Mouse (Mus musculus) midbrain, embryonic 12.5 days (tissue): ENCODE measurements around the gene Pdss2. TPM values are rescaled to one million over a fixed set of nuclear protein-coding genes. Genes with fewer than 3 reads are reported as not detected.
A peak's percentile ranks its signal among the peaks of the same experiment; 100 is the strongest.

ENCODE experiments used
- ATAC-seq: fragments of 200-750 bp; cut with Nextera tagmentation; 2 replicates; pipeline ENCODE4 v1.8.0; 2017; ENCODE audit warnings: low read depth, moderate TSS enrichment, moderate library complexity; ENCODE audit not compliant: low FRiP score
- H3K27ac ChIP-seq: fragments of 300-500 bp; sonication (generic); replicated peaks from 2 replicates; pipeline ENCODE4 v1.5.1; 2016; ENCODE audit warnings: mild to moderate bottlenecking
- H3K27me3 ChIP-seq: fragments of 300-500 bp; sonication (generic); 2 replicates; pipeline ENCODE4 v1.6.1; 2016; ENCODE audit warnings: mild to moderate bottlenecking
- H3K36me3 ChIP-seq: fragments of 300-500 bp; sonication (generic); 2 replicates; pipeline ENCODE4 v1.6.1; 2016
- H3K4me1 ChIP-seq: fragments of 300-500 bp; sonication (generic); 2 replicates; pipeline ENCODE4 v1.6.1; 2016
- H3K4me2 ChIP-seq: fragments of 300-500 bp; sonication (generic); replicated peaks from 2 replicates; pipeline ENCODE4 v1.6.1; 2016; ENCODE audit warnings: mild to moderate bottlenecking, moderate library complexity
- H3K4me3 ChIP-seq: fragments of 300-500 bp; sonication (generic); 2 replicates; pipeline ENCODE4 v1.5.1; 2016; ENCODE audit warnings: mild to moderate bottlenecking
- H3K9ac ChIP-seq: fragments of 300-500 bp; sonication (generic); replicated peaks from 2 replicates; pipeline ENCODE4 v1.6.1; 2016; ENCODE audit warnings: mild to moderate bottlenecking, moderate library complexity
- H3K9me3 ChIP-seq: fragments of 300-500 bp; sonication (generic); 2 replicates; pipeline ENCODE4 v1.6.1; 2016; ENCODE audit warnings: mild to moderate bottlenecking
- WGBS: fragments of 180-500 bp; shearing (Covaris S2); methylation state at CpG from one replicate; pipeline ENCODE4 v1.1.7; 2016; 5-methylcytosine and 5-hydroxymethylcytosine counted together
- polyA plus RNA-seq: library from polyadenylated mRNA; unstranded; fragments of >200 nt; fragmentation: Nextera tagmentation; extraction: Ambion mirVana; gene quantifications from 2 replicates; pipeline ENCODE4 v1.2.1, GENCODE M21; 2016

Gene Pdss2
- polyA plus RNA-seq, 1 experiment from 2014 or later = 17.3 TPM

DNA sequence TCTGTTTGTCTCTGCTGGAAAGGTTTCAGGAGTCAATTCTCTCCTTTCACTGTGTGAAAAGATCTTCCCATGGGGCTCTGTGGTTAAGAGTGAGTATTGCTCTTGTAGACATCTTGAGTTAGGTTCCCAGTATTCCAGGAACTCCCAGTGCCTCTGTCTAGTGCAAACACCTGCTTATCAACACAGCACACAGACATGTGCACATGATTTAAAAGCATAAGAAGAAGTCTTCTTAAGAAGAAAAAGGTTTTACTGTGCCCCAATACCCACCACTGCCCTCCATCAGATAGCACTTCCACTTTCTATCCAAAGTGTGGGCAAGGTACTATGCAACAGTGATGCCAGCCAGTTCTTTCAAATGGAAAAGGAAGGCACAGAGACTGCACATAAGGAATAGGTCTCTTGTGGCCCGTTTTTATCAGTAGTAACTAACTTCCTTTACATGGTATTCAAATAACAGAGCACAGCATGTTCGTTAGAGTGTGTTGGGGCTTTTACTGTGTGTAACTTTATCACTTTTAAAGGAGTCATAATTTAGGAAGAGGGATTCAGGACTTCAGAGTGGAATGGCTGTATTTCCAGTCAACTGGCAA is 69.4 kb downstream of the Pdss2 start:
- ATAC-seq = no peak
- WGBS = 83% methylated on average over 2 of the region's 2 CpGs

DNA sequence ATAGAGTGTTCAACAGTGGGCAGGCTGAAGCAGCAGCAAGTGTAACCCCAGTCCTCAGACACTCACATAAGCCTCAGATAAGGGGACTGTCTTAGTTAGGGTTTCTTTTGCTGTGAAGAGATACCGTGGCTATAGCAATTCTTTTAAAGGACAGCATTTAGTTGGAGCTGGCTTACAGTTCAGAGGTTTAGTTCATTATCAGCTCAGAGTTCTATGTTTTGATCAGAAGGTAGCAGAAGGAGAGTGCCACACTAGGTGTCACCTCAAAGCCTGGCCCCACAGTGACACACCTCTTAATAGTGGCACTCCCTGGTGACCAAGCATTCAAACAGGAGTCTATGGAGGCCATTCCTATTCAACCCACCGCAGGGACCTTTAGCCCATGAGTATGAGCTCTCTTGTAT is 70.0 kb downstream of the Pdss2 start:
- 83% methylated on average over 2 of the region's 2 CpGs for WGBS
- H3K4me2 ChIP-seq = no peak overlapping the region
- H3K4me1 ChIP-seq = no peaks in the 10 kb centered on the region
- no peak overlapping the region for H3K27ac ChIP-seq
- no peaks in the 10 kb centered on the region for H3K9me3 ChIP-seq
- no peak overlapping the region for H3K9ac ChIP-seq
- no peak for ATAC-seq
- no peaks in the 10 kb centered on the region for H3K27me3 ChIP-seq
- H3K4me3 ChIP-seq = no peak overlapping the region
- H3K36me3 ChIP-seq = no peaks in the 10 kb centered on the region

More for the DNA sequence above, 69.4 kb downstream of the Pdss2 start:
- Histone ChIP-seq H3K4me3 (no peak overlapping the region), H3K4me1 (no peaks in the 10 kb centered on the region), H3K9me3 (no peaks in the 10 kb centered on the region), H3K27me3 (no peaks in the 10 kb centered on the region), H3K36me3 (no peaks in the 10 kb centered on the region), H3K9ac (no peak overlapping the region), H3K4me2 (no peak overlapping the region), H3K27ac (no peak overlapping the region)

DNA sequence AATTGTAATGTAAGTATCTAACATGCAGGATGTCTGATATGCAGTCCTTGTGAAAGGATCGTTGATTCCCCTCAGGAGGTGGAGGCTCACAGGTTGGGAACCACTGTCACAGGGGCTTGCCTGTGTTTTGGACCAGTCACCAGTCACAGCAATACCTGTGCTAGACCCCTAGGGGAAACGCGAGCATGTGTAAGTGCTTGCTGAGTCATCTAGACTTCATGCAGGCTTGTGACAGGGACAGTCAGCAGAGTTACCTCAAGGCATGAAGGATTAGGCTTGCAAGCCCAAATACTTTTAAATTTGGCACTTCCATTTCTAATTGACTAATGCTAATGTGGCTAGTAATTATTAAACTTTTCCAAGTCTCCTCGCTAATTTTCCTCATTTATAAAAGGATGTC is 71.2 kb downstream of the Pdss2 start:
- H3K27ac ChIP-seq = no peak overlapping the region
- no peaks in the 10 kb centered on the region for H3K36me3 ChIP-seq
- no peak overlapping the region for H3K4me2 ChIP-seq
- no peaks in the 10 kb centered on the region for H3K27me3 ChIP-seq
- no peak overlapping the region for H3K4me3 ChIP-seq
- H3K4me1 ChIP-seq = no peaks in the 10 kb centered on the region
- no peak overlapping the region for H3K9ac ChIP-seq
- H3K9me3 ChIP-seq = no peaks in the 10 kb centered on the region
- 79% methylated on average over 4 of the region's 4 CpGs for WGBS
- ATAC-seq = no peak

DNA sequence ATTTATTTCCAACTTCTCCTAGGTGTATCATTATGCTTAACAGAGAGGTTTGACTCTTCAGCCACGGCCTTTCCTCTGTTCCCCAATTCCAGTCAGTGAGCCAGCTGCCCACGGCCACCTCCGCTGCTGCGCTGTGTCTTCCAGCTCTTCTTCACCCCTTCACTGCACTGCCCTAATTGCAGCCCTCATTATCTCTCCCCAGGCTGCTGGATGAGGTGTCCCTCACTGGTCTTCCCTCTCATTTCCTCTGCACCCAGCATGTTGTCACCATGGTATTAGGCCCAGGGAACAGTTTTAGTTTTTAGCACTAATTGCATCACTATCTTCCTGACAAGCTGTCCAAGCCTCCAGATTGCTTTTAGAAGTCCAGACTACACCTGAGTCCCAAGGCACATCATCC is 73.0 kb downstream of the Pdss2 start:
- no peaks in the 10 kb centered on the region for H3K9me3 ChIP-seq
- peak; percentile 41; the same call in 1 of the 2 replicates for ATAC-seq
- H3K27ac ChIP-seq = no peak overlapping the region
- no peak overlapping the region for H3K4me3 ChIP-seq
- H3K27me3 ChIP-seq = no peaks in the 10 kb centered on the region
- no peaks in the 10 kb centered on the region for H3K4me1 ChIP-seq
- no peak overlapping the region for H3K9ac ChIP-seq
- no peaks in the 10 kb centered on the region for H3K36me3 ChIP-seq
- WGBS = 77% methylated on average over 4 of the region's 4 CpGs
- H3K4me2 ChIP-seq = no peak overlapping the region

DNA sequence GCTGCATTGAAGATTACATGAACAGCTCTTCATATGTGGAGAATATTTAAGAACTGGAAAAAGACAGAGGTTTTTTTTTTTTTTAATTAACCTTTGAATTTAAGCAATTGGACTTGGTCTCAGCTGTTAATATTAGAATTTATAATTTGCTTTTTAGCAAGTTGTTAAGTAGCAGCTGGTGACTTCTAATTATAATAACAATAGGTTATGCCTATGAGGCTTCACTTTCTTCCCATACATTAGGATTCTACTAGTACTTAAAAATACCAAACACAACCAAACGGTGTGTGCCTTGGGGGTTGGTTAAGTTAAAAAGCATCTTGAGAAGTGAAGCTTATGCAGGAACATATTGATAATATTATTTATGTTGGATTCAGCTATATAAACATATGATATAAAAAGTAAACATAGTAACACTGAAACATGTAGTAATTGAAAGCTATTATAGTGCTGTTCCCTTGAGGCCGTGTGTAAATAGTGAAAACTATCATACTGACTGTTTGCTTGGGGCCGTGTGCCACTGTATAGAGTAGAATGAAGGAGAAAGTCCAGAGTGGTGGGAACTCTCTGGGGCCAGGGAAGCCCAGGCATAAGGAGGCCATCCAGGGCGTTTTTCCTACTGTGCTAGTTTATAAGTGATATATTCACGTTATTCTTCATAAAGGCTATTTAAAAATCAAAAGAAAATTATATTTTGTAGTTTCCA is 87.0 kb downstream of the Pdss2 start:
- no peak overlapping the region for H3K4me3 ChIP-seq
- no peaks in the 10 kb centered on the region for H3K27me3 ChIP-seq
- H3K36me3 ChIP-seq = no peaks in the 10 kb centered on the region
- H3K9me3 ChIP-seq = no peaks in the 10 kb centered on the region
- peak; percentile 54; the same call in 1 of the 2 replicates for ATAC-seq
- H3K9ac ChIP-seq = no peak overlapping the region
- H3K4me1 ChIP-seq = peaks cover 23% of the 10 kb centered on the region; the same call in 1 of the 2 replicates
- no peak overlapping the region for H3K4me2 ChIP-seq
- H3K27ac ChIP-seq = 0 out of 2 replicates have a peak overlapping the region, but pooled peaks have one; percentile 30
- WGBS = 81% methylated on average over 5 of the region's 5 CpGs

DNA sequence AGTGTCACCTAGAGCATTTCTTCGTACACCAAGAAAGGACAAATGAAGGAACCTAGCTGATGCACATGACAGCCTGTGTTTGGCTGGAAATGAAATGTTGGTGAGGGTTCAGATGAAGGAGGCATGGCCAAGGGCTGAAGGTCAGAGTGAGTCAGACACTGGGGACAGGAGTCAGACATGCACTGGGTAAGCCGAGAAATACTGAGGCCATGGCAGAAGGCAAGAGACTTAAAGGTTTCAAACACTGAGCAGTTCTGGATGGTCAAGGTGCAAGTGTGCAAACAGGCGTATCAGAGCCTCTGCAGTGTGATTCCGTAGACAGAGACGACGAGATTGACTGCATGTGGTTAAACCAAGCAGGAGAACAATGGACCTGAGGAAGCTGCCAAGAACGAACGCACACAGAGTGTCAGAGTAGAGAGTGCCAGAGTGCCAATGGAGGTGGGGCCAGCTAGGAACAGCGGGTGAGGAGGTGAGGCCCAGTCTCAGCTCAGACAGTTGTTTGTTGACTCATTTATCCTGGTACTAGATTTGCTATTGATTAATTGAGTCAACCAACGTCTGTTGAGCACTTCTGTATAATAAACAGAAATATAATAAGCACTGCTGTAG is 89.6 kb downstream of the Pdss2 start:
- Histone ChIP-seq H3K4me1 (peaks cover 23% of the 10 kb centered on the region; the same call in 1 of the 2 replicates), H3K4me3 (no peak overlapping the region), H3K27ac (no peak overlapping the region), H3K4me2 (no peak overlapping the region), H3K36me3 (no peaks in the 10 kb centered on the region), H3K9ac (no peak overlapping the region), H3K27me3 (no peaks in the 10 kb centered on the region), H3K9me3 (no peaks in the 10 kb centered on the region)
- 64% methylated on average over 10 of the region's 10 CpGs for WGBS
- ATAC-seq = no peak

DNA sequence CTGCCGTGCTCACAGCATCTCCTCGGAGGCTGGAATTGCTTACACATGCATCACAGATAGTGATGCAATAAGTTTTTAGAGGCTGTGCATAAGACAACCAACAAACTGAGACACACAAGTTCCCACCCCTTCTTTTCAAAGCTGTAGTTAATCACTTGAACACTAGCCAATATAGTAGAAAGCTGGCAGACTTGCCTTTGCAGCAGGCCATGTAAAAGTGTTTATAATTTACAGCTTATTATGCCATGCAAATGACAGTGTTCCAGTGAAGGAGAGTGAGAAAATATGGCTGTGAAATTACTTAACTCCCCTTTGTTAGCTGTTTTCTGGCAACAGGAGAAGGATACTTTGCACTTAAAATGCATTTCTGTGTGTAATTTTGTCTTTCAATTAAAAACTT is 90.9 kb downstream of the Pdss2 start:
- WGBS = 77% methylated on average over 2 of the region's 2 CpGs
- no peak for ATAC-seq

DNA sequence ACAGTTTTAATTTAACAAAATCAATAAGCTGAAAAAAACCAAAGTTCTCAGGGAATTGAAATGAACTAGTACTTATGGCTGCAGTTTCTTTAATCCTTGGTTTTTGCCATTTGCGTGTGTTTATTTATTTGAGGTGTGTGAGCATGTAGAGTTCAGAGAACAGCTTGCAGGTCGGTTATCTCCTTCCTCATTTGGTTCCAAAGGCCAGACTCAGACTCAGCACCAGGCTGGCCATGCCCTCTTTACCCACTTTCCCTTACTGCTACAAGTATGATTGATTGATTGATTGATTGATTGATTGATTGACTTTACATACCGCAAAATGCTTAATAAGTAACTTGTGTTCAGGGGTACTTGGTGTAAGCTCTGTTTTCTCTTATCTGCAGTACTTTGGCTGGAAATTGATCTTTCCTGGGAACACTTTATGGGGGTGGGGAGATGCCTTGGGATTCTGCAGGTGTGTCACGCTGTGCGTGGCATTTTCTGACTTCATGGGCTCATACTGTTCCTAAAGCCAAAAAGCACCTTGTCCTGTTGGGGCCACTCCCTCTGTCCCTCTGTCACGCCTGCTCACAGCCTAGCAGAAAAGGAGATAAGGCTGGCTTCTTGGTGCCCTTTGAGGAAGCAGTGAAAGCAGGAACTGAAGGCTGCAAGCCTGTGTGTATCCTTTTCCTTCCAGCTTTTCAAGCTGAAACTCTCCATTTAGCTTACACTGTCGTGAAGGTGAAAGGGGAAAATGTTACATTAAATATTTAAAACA is 91.6 kb downstream of the Pdss2 start:
- Histone ChIP-seq H3K9me3 (no peaks in the 10 kb centered on the region), H3K4me3 (no peak overlapping the region), H3K4me2 (no peak overlapping the region), H3K4me1 (peaks cover 30% of the 10 kb centered on the region; the same call in 1 of the 2 replicates), H3K27me3 (no peaks in the 10 kb centered on the region), H3K27ac (no peak overlapping the region), H3K9ac (no peak overlapping the region), H3K36me3 (no peaks in the 10 kb centered on the region)
- no peak for ATAC-seq
- 68% methylated on average over 7 of the region's 7 CpGs for WGBS

More for the DNA sequence above, 90.9 kb downstream of the Pdss2 start:
- Histone ChIP-seq H3K9me3 (no peaks in the 10 kb centered on the region), H3K27me3 (no peaks in the 10 kb centered on the region), H3K27ac (no peak overlapping the region), H3K9ac (no peak overlapping the region), H3K36me3 (no peaks in the 10 kb centered on the region), H3K4me1 (peaks cover 25% of the 10 kb centered on the region; the same call in 1 of the 2 replicates), H3K4me3 (no peak overlapping the region), H3K4me2 (no peak overlapping the region)

DNA sequence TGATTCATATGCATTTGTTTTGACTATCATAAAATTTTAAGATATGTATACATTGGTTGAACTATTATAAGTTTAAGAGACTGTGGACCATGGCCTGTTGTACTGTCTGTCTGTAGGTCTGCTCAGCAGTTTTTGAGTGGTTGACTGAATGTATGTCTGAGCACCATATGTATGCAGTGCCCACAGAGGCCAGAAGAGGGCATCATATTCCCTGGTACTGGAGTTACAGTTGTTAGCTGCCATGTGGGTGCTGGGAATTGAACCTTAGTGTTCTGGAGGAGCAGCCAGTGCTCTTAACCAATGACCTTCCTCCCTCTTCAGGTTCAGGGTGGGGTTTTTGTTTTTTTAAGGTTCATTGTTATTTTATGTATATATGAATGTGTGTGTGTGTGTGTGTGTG is 93.9 kb downstream of the Pdss2 start:
- Histone ChIP-seq H3K36me3 (no peaks in the 10 kb centered on the region), H3K27ac (no peak overlapping the region), H3K4me3 (no peak overlapping the region), H3K9ac (no peak overlapping the region), H3K4me1 (peaks cover 31% of the 10 kb centered on the region; the same call in 1 of the 2 replicates), H3K27me3 (no peaks in the 10 kb centered on the region), H3K4me2 (no peak overlapping the region), H3K9me3 (no peaks in the 10 kb centered on the region)
- ATAC-seq = no peak

DNA sequence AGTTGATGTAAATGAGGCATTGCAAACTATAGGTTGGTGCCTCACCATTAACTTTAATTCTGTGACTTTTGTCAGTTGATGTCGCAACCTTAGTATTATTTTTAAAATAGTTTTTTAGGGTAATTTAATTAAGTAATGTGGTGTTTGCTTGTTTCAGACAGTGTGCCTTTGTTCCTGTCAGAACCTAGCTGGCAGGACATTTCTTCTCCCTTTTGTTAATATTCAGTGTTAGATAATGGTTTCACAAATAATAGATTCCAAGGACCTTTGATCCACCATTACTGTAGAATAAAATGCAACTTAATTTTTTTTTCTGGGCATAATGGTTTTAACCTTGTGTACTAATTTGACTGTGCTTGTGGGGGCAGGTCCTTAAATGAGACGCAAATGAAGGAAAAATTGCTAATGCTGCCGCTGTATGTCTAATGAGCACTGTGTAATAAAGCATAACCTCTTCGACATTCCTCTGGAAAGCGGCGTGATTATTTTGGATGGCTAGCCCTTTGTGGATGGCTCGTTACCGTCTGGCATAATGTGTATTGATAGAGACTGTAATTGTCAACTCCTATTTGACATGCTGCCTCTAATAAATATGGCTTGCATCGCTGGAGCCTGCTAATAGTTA is 96.2 kb downstream of the Pdss2 start:
- no peaks in the 10 kb centered on the region for H3K27me3 ChIP-seq
- no peak overlapping the region for H3K4me3 ChIP-seq
- H3K27ac ChIP-seq = peak overlapping the region; percentile 58
- H3K4me1 ChIP-seq = peaks cover 21% of the 10 kb centered on the region; the same call in 1 of the 2 replicates
- H3K9me3 ChIP-seq = no peaks in the 10 kb centered on the region
- WGBS = 70% methylated on average over 9 of the region's 9 CpGs
- H3K9ac ChIP-seq = no peak overlapping the region
- ATAC-seq = 0 out of 2 replicates have a peak, but pooled peaks have one; percentile 56
- no peak overlapping the region for H3K4me2 ChIP-seq
- no peaks in the 10 kb centered on the region for H3K36me3 ChIP-seq

DNA sequence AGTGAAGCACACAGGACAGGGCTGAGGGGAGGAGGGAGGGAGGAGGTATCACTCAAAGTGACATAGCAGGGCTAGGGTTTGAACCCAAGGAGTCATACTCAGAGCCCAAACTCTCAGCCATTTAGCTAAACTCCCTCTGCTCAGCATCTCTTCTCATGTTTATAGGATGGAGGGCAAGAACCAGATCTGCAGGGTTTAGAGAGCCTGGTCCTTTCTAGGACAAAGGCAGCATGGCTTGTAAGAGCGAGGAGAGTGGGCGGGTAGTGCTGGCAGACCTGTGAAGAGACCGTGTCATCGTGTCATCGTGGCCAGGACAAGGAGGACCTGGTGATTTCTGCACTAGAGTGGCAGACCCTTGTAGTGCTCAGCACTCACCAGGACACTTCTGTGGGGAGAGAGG is 99.7 kb downstream of the Pdss2 start:
- Histone ChIP-seq H3K4me3 (no peak overlapping the region), H3K4me2 (no peak overlapping the region), H3K9ac (no peak overlapping the region), H3K4me1 (peaks cover 31% of the 10 kb centered on the region), H3K27ac (no peak overlapping the region), H3K9me3 (no peaks in the 10 kb centered on the region), H3K27me3 (no peaks in the 10 kb centered on the region), H3K36me3 (no peaks in the 10 kb centered on the region)
- ATAC-seq = no peak
- 90% methylated on average over 5 of the region's 5 CpGs for WGBS
